Mouse (Mus musculus) limb, embryonic 12.5 days (tissue): ENCODE data around the gene Kcnq1. TPM values are rescaled to one million over a fixed set of nuclear protein-coding genes. Genes with fewer than 3 reads are reported as not detected.

ENCODE experiments used
- ATAC-seq: fragments of 200-750 bp; cut with Nextera tagmentation; 2 replicates; pipeline ENCODE4 v1.8.0; 2017; ENCODE audit warnings: low read depth, moderate TSS enrichment; ENCODE audit not compliant: insufficient number of reproducible peaks, insufficient read depth, low FRiP score, low TSS enrichment
- H3K27ac ChIP-seq: fragments of 300-500 bp; sonication (generic); 2 replicates; pipeline ENCODE4 v1.5.1; 2016; ENCODE audit warnings: mild to moderate bottlenecking, moderate library complexity
- H3K27me3 ChIP-seq: fragments of 300-500 bp; sonication (generic); 2 replicates; pipeline ENCODE4 v1.6.1; 2016; ENCODE audit warnings: mild to moderate bottlenecking, moderate library complexity
- H3K36me3 ChIP-seq: fragments of 300-500 bp; sonication (generic); 2 replicates; pipeline ENCODE4 v1.6.1; 2016; ENCODE audit warnings: mild to moderate bottlenecking, moderate library complexity
- H3K4me1 ChIP-seq: fragments of 300-500 bp; sonication (generic); replicated peaks from 2 replicates; pipeline ENCODE4 v1.6.1; 2016
- H3K4me2 ChIP-seq: fragments of 300-500 bp; sonication (generic); 2 replicates; pipeline ENCODE4 v1.6.1; 2016; ENCODE audit warnings: mild to moderate bottlenecking, moderate library complexity
- H3K4me3 ChIP-seq: fragments of 300-500 bp; sonication (generic); replicated peaks from 2 replicates; pipeline ENCODE4 v1.5.1; 2016; ENCODE audit warnings: mild to moderate bottlenecking
- H3K9ac ChIP-seq: fragments of 300-500 bp; sonication (generic); replicated peaks from 2 replicates; pipeline ENCODE4 v1.6.1; 2016; ENCODE audit warnings: mild to moderate bottlenecking, moderate library complexity
- H3K9me3 ChIP-seq: fragments of 300-500 bp; sonication (generic); 2 replicates; pipeline ENCODE4 v1.6.1; 2016; ENCODE audit warnings: mild to moderate bottlenecking, moderate library complexity
- WGBS: fragments of 180-500 bp; shearing (Covaris S2); methylation state at CpG from one replicate; pipeline ENCODE4 v1.1.7; 2016; 5-methylcytosine and 5-hydroxymethylcytosine counted together
- polyA plus RNA-seq: library from polyadenylated mRNA; unstranded; fragments of >200 nt; fragmentation: Nextera tagmentation; extraction: Ambion mirVana; gene quantifications from 2 replicates; pipeline ENCODE4 v1.2.1, GENCODE M21; 2016

Gene Kcnq1
- polyA plus RNA-seq, 1 experiment from 2014 or later, result 0.94 TPM

GRCm38 (mm10) chr7:143417875-143418274 lies 311.7 kb downstream of the Kcnq1 start:
- H3K4me3 ChIP-seq, result no peak overlapping the region
- H3K9ac ChIP-seq, result no peak overlapping the region
- no peaks in the 10 kb centered on the region for H3K27me3 ChIP-seq
- WGBS, result 75% methylated on average over 5 of the region's 5 CpGs
- H3K9me3 ChIP-seq, result no peaks in the 10 kb centered on the region
- H3K4me1 ChIP-seq, result peaks cover 35% of the 10 kb centered on the region
- no peak overlapping the region; the same call in 1 of the 2 replicates for H3K27ac ChIP-seq
- ATAC-seq, result no peak
- no peak overlapping the region for H3K4me2 ChIP-seq
- no peaks in the 10 kb centered on the region for H3K36me3 ChIP-seq

- Histone ChIP-seq H3K27me3 (no peaks in the 10 kb centered on the region), H3K4me1 (peaks cover 29% of the 10 kb centered on the region), H3K4me2 (no peak overlapping the region), H3K4me3 (no peak overlapping the region), H3K9me3 (no peaks in the 10 kb centered on the region), H3K27ac (no peak overlapping the region), H3K36me3 (no peaks in the 10 kb centered on the region), H3K9ac (no peak overlapping the region)
- WGBS, result 82% methylated on average over 4 of the region's 4 CpGs
- no peak for ATAC-seq
Observed at GRCm38 (mm10) chr7:143419585-143420160, 313.5 kb downstream of the Kcnq1 start.

DNA sequence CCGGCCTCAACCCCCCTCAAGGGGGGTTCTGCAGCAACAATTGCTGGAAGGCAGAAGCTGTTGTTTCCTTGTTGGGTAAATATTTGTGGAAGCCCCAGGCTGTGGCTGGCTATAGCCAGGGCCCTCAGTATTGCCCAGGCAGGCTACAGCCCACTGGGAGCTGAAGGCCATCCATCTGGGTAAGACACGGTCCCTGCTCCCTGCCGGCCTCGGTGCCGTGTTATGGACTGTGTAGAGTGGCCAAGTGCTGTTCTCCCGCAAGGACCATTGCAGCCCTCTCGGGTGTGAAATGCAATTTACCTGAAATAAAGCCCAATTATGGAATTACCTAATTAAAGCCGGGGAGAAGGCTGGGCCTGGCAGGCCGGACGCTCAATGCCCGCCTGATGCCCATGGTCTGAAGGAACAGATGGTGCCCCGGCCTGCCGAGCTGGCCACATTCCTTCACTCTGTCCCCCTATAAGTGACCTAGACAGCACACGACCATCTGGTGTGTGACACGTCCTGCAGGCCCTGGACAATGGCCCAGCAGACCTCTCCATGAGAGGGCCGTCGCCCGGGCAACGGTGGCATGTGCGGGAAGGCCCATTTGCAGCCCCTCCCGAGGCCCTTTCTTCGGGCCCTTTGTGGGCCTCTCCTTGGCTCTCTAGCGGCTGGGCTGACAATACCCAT lies 322.1 kb downstream of the Kcnq1 start:
- Histone ChIP-seq H3K9me3 (no peaks in the 10 kb centered on the region), H3K9ac (no peak overlapping the region), H3K4me2 (no peak overlapping the region), H3K4me1 (peaks cover 17% of the 10 kb centered on the region), H3K27ac (no peak overlapping the region), H3K4me3 (no peak overlapping the region), H3K27me3 (peaks cover 7% of the 10 kb centered on the region; the same call in 1 of the 2 replicates), H3K36me3 (no peaks in the 10 kb centered on the region)
- WGBS, result 68% methylated on average over 23 of the region's 23 CpGs
- ATAC-seq, result no peak

DNA sequence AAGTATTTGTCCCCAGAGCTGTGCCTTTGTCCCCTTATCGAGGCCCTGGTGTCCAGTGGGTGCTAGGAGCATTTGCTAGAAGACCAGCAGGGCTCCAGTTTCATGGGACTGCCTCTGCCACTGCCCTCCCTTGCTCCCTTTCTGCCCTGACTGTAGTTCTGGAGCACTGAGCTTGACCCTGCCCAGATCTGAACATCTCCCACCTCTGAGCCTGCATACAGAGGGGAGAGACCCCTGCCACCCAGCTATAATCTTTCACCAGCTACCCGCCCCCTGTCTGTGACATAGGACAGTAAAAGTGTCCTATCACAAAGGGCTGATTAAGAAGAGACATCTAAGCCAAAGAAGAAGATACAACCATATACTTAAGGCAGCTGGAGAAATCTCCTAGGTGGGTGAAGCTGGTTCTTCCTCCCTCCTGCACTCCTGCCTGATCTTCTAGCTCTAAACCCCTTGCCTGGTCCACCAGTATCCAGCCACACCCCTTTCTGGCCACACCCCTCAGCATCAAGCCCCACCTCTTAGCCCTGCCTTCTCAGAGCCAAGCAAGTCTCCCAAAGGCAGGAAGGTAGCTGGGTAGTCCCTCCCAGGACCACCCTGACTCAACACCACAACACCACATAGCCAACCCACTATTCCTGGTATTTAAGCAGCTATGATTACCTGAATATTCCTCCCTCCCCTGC lies 322.8 kb downstream of the Kcnq1 start:
- WGBS, result 67% methylated on average over 2 of the region's 2 CpGs
- Histone ChIP-seq H3K9ac (no peak overlapping the region), H3K36me3 (no peaks in the 10 kb centered on the region), H3K27ac (no peak overlapping the region), H3K27me3 (peaks cover 7% of the 10 kb centered on the region; the same call in 1 of the 2 replicates), H3K4me2 (no peak overlapping the region), H3K4me3 (no peak overlapping the region), H3K4me1 (peaks cover 21% of the 10 kb centered on the region), H3K9me3 (no peaks in the 10 kb centered on the region)
- ATAC-seq, result no peak

- Histone ChIP-seq H3K9ac (no peak overlapping the region), H3K27me3 (peaks cover 4% of the 10 kb centered on the region; the same call in 1 of the 2 replicates), H3K36me3 (no peaks in the 10 kb centered on the region), H3K9me3 (no peaks in the 10 kb centered on the region), H3K4me1 (peaks cover 24% of the 10 kb centered on the region), H3K4me3 (no peak overlapping the region), H3K4me2 (no peak overlapping the region), H3K27ac (no peak overlapping the region)
- ATAC-seq, result no peak
- WGBS, result 72% methylated on average over 1 of the region's 1 CpGs
Observed at GRCm38 (mm10) chr7:143432631-143433030, 326.5 kb downstream of the Kcnq1 start.

DNA sequence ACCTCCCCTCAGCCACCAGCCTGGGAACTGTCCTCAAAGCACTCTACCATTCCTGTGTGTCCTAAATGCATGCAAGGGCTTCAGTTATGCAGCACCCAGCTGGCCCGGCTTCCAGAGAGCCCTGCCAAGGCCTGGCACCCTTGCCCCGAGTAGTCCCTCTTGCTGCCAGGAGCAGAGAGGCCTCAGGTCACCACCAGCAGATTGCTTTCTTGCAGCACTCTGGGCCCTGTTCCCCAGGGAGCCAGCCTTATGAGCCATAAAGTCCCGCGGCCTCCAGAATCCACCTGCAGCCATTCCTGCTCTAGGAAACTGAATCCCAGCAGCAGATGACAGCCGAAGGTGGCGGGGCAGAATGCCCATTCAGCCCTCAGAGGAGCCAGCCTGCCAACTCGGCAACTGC lies 327.2 kb downstream of the Kcnq1 start:
- no peak overlapping the region for H3K9ac ChIP-seq
- H3K27ac ChIP-seq, result no peak overlapping the region
- no peak overlapping the region for H3K4me2 ChIP-seq
- H3K9me3 ChIP-seq, result no peaks in the 10 kb centered on the region
- H3K36me3 ChIP-seq, result no peaks in the 10 kb centered on the region
- peaks cover 4% of the 10 kb centered on the region; the same call in 1 of the 2 replicates for H3K27me3 ChIP-seq
- H3K4me3 ChIP-seq, result no peak overlapping the region
- WGBS, result 55% methylated on average over 7 of the region's 7 CpGs
- ATAC-seq, result no peak
- H3K4me1 ChIP-seq, result peaks cover 23% of the 10 kb centered on the region

DNA sequence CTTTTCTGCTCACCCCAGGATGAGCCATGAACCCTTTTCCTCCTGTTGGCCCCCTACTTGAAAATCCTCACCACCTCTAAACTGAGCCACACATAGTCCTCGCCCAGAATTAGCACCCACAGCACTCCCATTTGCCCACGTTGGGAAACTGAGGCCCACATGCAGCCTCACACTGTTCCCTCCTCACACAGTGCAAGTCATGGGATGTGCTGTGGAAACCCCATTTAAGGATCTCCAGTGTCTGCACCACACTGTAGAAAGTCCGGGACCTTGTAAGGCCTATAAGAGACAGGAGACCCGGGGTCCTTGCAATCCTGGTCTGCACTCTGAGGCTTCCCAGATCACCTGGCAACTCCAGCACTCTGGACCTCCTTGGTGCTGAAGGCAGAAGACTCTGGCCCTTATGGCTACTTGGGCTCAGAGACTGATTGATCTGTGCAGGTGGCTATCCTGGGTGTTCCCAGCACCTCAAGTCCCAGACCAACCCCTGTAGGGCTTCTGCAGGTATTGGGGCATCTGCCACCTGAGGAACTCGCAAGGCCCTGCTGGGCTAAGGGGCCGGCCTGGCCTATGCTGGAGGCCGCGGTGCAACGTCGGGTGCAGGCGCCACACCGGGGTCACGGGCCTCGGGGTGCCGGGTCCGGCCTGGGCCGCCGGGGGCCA lies 331.2 kb downstream of the Kcnq1 start:
- Histone ChIP-seq H3K27ac (peak overlapping the region; percentile 80), H3K4me2 (peak overlapping the region; percentile 88), H3K9ac (peak overlapping the region; percentile 88), H3K9me3 (no peaks in the 10 kb centered on the region), H3K4me3 (peak overlapping the region; percentile 48), H3K27me3 (peaks cover 14% of the 10 kb centered on the region; the same call in 1 of the 2 replicates), H3K36me3 (no peaks in the 10 kb centered on the region), H3K4me1 (peaks cover 28% of the 10 kb centered on the region)
- 14% methylated on average over 18 of the region's 18 CpGs for WGBS
- ATAC-seq, result peak; percentile 60; the same call in 1 of the 2 replicates

DNA sequence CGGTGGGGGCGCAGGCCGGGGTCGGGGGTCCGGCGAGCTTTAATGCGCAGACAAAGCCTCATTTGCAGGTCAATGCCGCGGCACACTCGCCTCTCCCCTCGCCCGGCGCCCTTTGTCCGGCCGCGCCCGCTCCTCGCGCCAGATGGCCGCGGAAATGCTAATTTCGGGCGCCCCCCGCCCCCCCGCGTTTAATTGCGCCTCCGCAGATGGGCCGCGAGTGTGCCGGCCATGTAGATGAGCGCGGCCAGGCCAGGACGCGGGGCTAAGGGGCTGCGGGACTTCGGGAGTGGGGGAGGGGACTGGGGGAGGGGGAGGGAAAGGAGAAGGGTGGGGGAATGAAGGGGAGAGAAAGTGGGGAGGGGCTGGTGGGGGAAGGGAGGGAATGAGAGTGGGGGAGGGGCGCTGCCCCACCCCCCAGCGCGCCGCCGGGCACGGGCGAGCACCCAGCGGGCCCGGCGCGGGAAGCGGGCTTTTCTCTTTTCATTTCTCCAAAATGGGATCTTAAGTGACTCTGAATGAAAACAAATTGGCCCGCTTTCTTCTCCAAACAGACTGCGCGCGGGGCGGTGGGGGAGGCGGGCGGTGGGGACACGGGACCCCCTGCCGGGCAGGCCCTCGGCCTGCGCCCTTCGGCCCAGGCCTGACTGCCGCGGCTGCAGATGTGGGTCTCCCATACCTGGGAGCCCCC lies 331.9 kb downstream of the Kcnq1 start:
- Histone ChIP-seq H3K27ac (peak overlapping the region; percentile 80), H3K4me1 (peaks cover 24% of the 10 kb centered on the region), H3K9ac (peak overlapping the region; percentile 88), H3K4me2 (peak overlapping the region; percentile 88), H3K4me3 (peak overlapping the region; percentile 48), H3K9me3 (no peaks in the 10 kb centered on the region), H3K36me3 (no peaks in the 10 kb centered on the region), H3K27me3 (peaks cover 21% of the 10 kb centered on the region)
- under 1% methylated on average over 61 of the region's 63 CpGs for WGBS
- ATAC-seq, result no peak

DNA sequence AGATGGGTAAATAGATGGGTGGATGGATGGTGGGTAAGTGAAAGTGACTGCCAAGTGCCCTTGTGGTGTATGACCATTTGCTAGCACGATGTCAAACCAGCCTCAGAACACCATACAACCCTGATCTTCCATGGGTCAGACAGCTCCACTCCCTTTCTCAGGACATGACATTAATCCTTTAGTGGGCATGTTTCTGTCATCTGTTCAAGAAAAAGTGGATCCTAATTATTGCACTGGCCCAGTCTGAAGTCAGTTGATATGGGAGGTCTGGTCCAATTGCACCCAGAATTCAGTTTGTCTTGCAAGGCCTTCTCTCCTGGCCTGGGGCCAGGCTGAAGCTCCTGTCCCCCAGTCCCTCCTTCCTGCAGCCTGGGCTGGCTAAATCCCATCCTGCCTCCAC lies 332.8 kb downstream of the Kcnq1 start:
- Histone ChIP-seq H3K27ac (no peak overlapping the region), H3K9me3 (no peaks in the 10 kb centered on the region), H3K4me2 (peak overlapping the region; percentile 88; the same call in 1 of the 2 replicates), H3K4me3 (no peak overlapping the region), H3K36me3 (no peaks in the 10 kb centered on the region), H3K27me3 (peaks cover 30% of the 10 kb centered on the region), H3K9ac (no peak overlapping the region), H3K4me1 (peaks cover 18% of the 10 kb centered on the region)
- WGBS, result 74% methylated on average over 1 of the region's 1 CpGs
- ATAC-seq, result no peak

- peak overlapping the region; percentile 40 for H3K4me3 ChIP-seq
Observed at GRCm38 (mm10) chr7:143444580-143444954, 338.4 kb downstream of the Kcnq1 start.

More at GRCm38 (mm10) chr7:143444580-143444954, 338.4 kb downstream of the Kcnq1 start:
- no peaks in the 10 kb centered on the region for H3K36me3 ChIP-seq
- H3K27ac ChIP-seq, result no peak overlapping the region
- peaks cover 26% of the 10 kb centered on the region for H3K4me1 ChIP-seq
- 0 out of 2 replicates have a peak overlapping the region, but pooled peaks have one; percentile 69 for H3K9ac ChIP-seq
- WGBS, result 31% methylated on average over 8 of the region's 8 CpGs
- peaks cover 70% of the 10 kb centered on the region for H3K27me3 ChIP-seq
- ATAC-seq, result no peak
- H3K4me2 ChIP-seq, result peak overlapping the region; percentile 73
- H3K9me3 ChIP-seq, result no peaks in the 10 kb centered on the region
